Mouse (Mus musculus) hindbrain, embryonic 11.5 days (tissue): ENCODE results near the gene Wscd1. TPM values are rescaled to one million over a fixed set of nuclear protein-coding genes. Genes with fewer than 3 reads are reported as not detected.

ENCODE experiments used
- ATAC-seq: fragments of 200-750 bp; cut with Nextera tagmentation; 2 replicates; pipeline ENCODE4 v1.8.0; 2017; ENCODE audit warnings: mild to moderate bottlenecking, moderate TSS enrichment, moderate library complexity; ENCODE audit not compliant: low FRiP score
- DNase-seq: peaks from one replicate; pipeline ENCODE4 v3.0.0-alpha.2; 2015; ENCODE audit warnings: low spot score
- H3K27ac ChIP-seq: fragments of 300-500 bp; sonication (generic); 2 replicates; pipeline ENCODE4 v1.5.1; 2014; ENCODE audit warnings: mild to moderate bottlenecking, low read depth, low read length
- H3K27me3 ChIP-seq: fragments of 300-500 bp; sonication (generic); 2 replicates; pipeline ENCODE4 v1.6.1; 2014; ENCODE audit warnings: mild to moderate bottlenecking, low read length, moderate library complexity, mixed read lengths; ENCODE audit not compliant: control insufficient read depth, insufficient read depth
- H3K36me3 ChIP-seq: fragments of 300-500 bp; sonication (generic); 2 replicates; pipeline ENCODE4 v1.6.1; 2014; ENCODE audit warnings: mild to moderate bottlenecking, low read length, moderate library complexity, mixed read lengths; ENCODE audit not compliant: control insufficient read depth, insufficient read depth
- H3K4me1 ChIP-seq: fragments of 300-500 bp; sonication (generic); replicated peaks from 2 replicates; pipeline ENCODE4 v1.6.1; 2014; ENCODE audit warnings: low read length, mixed read lengths; ENCODE audit not compliant: control insufficient read depth, insufficient read depth
- H3K4me2 ChIP-seq: fragments of 300-500 bp; sonication (generic); replicated peaks from 2 replicates; pipeline ENCODE4 v1.6.1; 2014; ENCODE audit warnings: mild to moderate bottlenecking, low read depth, low read length
- H3K4me3 ChIP-seq: fragments of 300-500 bp; sonication (generic); 2 replicates; pipeline ENCODE4 v1.5.1; 2014; ENCODE audit warnings: low read depth, low read length
- H3K9ac ChIP-seq: fragments of 300-500 bp; sonication (generic); 2 replicates; pipeline ENCODE4 v1.6.1; 2014; ENCODE audit warnings: low read depth, low read length
- H3K9me3 ChIP-seq: fragments of 300-500 bp; sonication (generic); 2 replicates; pipeline ENCODE4 v1.6.1; 2016; ENCODE audit warnings: low read length; ENCODE audit not compliant: control insufficient read depth
- WGBS: fragments of 180-500 bp; shearing (Covaris S2); extraction: QIAGEN DNeasy Blood & Tissue Kit; methylation state at CpG from one replicate; pipeline ENCODE4 v1.1.7; 2014; 5-methylcytosine and 5-hydroxymethylcytosine counted together
- polyA plus RNA-seq: library from polyadenylated mRNA; unstranded; fragments of >200 nt; fragmentation: Nextera tagmentation; extraction: Ambion mirVana; gene quantifications from 2 replicates; pipeline ENCODE4 v1.2.1, GENCODE M21; 2014

The Wscd1 gene
- polyA plus RNA-seq, 1 experiment from 2014 or later: 31.8 TPM

DNA sequence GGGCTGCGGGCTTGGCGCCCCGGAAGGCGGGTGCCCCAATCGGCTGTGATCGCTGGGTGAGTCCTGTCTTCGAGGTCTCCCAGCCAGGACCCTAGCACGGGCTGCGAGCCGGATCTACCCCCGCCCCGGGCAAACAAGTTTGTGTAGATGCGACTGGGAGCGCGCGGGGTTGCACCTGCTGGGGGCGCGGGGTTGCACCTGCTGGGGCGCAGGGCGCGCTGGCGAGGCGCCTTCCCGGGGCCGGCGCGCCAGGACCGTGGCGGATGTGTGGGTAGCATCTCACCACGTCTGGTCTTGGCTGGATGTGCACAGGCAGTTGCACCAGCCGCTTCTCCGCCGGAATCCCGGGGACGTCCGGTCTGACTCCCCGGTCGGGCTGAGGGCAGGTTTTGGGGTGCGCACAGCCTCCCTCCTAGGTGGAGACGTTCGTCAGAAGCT is 1.5 kb downstream of the Wscd1 start:
- peak overlapping the region; percentile 85 for H3K4me3 ChIP-seq
- H3K27ac ChIP-seq: peak overlapping the region; percentile 65
- H3K4me1 ChIP-seq: peaks cover 11% of the 10 kb centered on the region; the same call in 1 of the 2 replicates
- peak overlapping the region; percentile 90 for H3K4me2 ChIP-seq
- H3K27me3 ChIP-seq: no peaks in the 10 kb centered on the region
- no peaks in the 10 kb centered on the region for H3K36me3 ChIP-seq
- H3K9ac ChIP-seq: peak overlapping the region; percentile 89
- under 1% methylated on average over 40 of the region's 41 CpGs for WGBS
- DNase-seq (no peak), ATAC-seq (peak; percentile 50)
- H3K9me3 ChIP-seq: no peaks in the 10 kb centered on the region

DNA sequence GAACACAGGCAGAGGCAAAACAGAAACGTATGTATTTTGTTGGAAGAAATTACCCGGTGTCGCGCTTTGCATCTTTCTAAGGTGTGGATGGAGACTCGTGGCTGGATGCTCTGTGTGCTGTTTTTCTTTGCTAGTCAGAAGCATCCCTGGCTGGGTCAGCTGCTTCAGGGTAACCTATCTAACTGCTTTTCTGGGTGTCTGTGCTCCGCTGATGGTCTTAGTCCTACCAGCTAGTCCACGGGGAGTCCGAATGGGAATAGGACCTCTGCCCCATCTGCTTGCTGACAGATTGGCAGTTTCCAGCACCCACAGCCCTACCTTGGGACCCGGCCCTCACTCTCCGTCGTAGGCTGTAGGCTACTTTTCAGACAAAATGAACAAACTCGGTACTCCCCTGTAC is 2.0 kb downstream of the Wscd1 start:
- Histone ChIP-seq H3K9ac (peak overlapping the region; percentile 89), H3K4me1 (peaks cover 14% of the 10 kb centered on the region; the same call in 1 of the 2 replicates), H3K27me3 (no peaks in the 10 kb centered on the region), H3K27ac (peak overlapping the region; percentile 65; the same call in 1 of the 2 replicates), H3K4me2 (peak overlapping the region; percentile 90), H3K4me3 (peak overlapping the region; percentile 85), H3K9me3 (no peaks in the 10 kb centered on the region), H3K36me3 (no peaks in the 10 kb centered on the region)
- ATAC-seq (no peak), DNase-seq (no peak)
- 27% methylated on average over 12 of the region's 12 CpGs for WGBS

DNA sequence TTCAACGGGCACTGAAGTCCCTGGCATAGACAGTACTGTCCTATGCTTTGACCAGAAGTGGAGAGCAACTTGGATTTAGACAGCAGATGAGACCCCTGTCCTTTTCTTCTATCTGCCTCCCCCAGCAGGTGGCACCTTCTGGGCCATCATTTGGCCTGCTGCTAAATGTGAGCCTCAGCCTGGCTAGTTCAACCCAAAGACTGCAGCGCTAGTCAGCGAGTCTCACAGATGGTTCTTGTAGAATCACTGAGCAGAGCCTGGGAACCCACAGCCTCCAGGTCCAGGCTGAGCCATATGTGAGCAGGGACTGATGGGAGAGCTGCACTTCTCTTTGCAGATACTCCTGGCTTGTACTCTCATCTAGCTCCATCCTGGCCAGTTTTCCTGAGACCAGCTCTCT is 2.9 kb downstream of the Wscd1 start:
- Histone ChIP-seq H3K27me3 (no peaks in the 10 kb centered on the region), H3K9ac (peak overlapping the region; percentile 89; the same call in 1 of the 2 replicates), H3K4me2 (peak overlapping the region; percentile 90), H3K4me3 (peak overlapping the region; percentile 85), H3K27ac (no peak overlapping the region), H3K4me1 (peaks cover 19% of the 10 kb centered on the region), H3K36me3 (no peaks in the 10 kb centered on the region), H3K9me3 (no peaks in the 10 kb centered on the region)
- DNase-seq: no peak
- 70% methylated on average over 3 of the region's 3 CpGs for WGBS
- no peak for ATAC-seq

DNA sequence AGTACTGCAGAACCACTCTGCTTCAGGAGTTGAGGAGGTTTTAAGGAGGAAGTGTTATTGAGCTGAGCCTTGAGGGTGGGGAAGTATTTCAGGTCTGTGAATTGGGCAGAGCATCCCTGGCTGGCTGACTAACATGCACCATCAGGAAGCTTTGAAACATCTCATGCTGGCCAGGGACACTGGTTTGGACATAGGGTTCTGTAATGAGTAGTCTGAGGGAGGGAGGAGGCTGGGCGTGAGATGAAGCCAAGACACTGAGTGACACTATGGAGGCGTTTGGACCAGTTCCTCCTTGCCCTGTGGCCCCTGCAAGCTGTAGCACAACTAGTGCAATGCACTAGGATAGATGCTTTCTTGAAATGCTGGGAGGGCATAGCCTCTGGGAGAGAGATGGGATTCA is 5.4 kb downstream of the Wscd1 start:
- DNase-seq: no peak
- no peak for ATAC-seq
- Histone ChIP-seq H3K4me2 (no peak overlapping the region), H3K36me3 (no peaks in the 10 kb centered on the region), H3K9me3 (no peaks in the 10 kb centered on the region), H3K9ac (no peak overlapping the region), H3K27me3 (no peaks in the 10 kb centered on the region), H3K27ac (no peak overlapping the region), H3K4me1 (peaks cover 26% of the 10 kb centered on the region), H3K4me3 (no peak overlapping the region)
- WGBS: 87% methylated on average over 2 of the region's 2 CpGs

DNA sequence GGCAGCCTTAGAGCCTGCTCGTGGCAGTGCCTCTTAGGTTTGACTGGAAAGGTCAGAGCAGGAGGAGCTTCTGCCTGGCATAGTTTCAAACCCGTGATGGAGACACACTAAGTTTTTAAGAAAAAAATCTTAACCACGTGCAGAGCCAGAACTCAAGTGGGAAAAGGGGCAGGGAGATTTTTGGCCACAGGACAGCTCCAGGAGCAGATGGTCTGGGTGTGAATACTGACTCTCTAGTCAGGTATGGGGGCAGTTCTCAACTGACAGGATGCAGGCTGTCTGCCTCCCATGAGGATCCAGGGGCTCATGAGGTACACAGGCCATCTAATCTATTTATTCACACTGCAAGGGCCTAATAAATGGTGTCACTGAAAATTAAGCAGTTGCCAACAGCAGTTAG is 6.6 kb downstream of the Wscd1 start:
- Histone ChIP-seq H3K4me3 (no peak overlapping the region), H3K9ac (no peak overlapping the region), H3K27me3 (no peaks in the 10 kb centered on the region), H3K27ac (peak overlapping the region; percentile 93), H3K9me3 (no peaks in the 10 kb centered on the region), H3K4me1 (peaks cover 26% of the 10 kb centered on the region), H3K36me3 (no peaks in the 10 kb centered on the region), H3K4me2 (no peak overlapping the region)
- DNase-seq (no peak), ATAC-seq (no peak)
- 41% methylated on average over 3 of the region's 3 CpGs for WGBS

DNA sequence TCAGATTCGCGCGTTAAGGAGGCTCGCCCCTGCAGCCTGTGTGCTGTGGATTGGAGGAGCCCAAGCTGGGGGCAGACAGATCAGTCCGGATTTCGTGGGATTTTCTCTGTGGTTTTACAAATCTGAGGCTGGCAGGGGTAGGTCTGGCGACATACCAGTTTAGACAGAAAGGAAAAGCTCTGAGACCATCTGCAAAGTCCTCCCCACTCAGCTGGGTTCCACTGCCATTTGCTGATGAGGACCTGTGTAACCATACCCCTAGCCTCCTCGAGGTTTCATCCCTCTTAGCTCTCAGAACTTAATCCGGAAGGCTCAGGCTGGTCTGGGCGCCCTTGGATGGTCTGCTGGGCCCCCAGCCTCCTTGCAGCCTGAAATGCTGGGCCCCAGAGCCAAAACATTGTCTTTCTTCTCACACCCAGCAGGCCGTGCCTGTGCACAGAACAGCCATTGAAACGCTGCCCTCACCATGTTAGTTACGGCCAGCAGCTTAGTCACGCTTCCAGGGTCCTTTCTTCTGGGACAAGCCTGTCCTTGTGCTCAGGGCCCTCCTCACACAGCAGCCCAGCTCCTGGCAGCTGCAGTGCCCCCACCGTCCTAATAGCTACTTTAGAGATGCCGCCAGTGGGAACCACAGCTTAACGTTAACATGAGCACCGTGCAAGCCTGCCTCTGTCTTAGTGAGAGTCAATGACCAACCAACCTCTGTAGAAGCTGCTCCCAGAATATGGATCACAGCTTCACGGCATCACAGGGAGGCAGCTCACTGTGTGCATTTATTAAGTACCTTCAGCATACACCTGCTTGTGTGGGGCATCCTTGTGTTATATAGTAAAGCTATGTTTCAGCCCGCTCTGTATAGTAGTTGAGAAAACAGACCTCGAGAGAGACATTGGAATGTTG is 8.7 kb downstream of the Wscd1 start:
- Histone ChIP-seq H3K27ac (peak overlapping the region; percentile 93), H3K4me2 (no peak overlapping the region; the same call in 1 of the 2 replicates), H3K4me1 (peaks cover 27% of the 10 kb centered on the region), H3K4me3 (no peak overlapping the region), H3K9me3 (no peaks in the 10 kb centered on the region), H3K27me3 (no peaks in the 10 kb centered on the region), H3K36me3 (no peaks in the 10 kb centered on the region), H3K9ac (peak overlapping the region; percentile 37)
- peak; percentile 91 for ATAC-seq
- WGBS: 19% methylated on average over 21 of the region's 21 CpGs
- DNase-seq: peak; percentile 79

DNA sequence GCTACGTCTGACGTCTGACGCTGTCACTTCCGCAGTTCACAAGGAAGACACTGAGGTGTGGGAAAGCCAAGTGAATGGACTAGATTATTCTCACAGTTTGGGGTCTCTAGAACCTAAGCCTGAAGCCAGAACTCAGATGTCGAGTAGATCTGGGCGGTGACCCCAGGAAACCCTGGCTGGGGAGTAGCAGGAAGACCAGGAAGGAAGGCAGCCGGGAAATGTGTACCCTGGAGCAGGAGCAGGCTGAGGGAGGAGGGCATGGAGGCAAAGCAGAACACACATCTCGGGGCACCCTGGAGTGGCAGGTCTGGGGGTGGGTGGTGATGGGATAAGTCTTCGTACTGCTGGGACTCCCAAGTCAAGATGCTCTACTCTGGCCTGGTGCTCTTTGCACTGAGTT is 11.3 kb downstream of the Wscd1 start:
- ATAC-seq: no peak
- H3K4me2 ChIP-seq: no peak overlapping the region
- H3K4me1 ChIP-seq: peaks cover 24% of the 10 kb centered on the region
- no peaks in the 10 kb centered on the region for H3K27me3 ChIP-seq
- no peak overlapping the region for H3K9ac ChIP-seq
- 0 out of 2 replicates have a peak overlapping the region, but pooled peaks have one; percentile 6 for H3K27ac ChIP-seq
- 84% methylated on average over 9 of the region's 9 CpGs for WGBS
- H3K4me3 ChIP-seq: no peak overlapping the region
- no peaks in the 10 kb centered on the region for H3K36me3 ChIP-seq
- DNase-seq: no peak
- no peaks in the 10 kb centered on the region for H3K9me3 ChIP-seq

DNA sequence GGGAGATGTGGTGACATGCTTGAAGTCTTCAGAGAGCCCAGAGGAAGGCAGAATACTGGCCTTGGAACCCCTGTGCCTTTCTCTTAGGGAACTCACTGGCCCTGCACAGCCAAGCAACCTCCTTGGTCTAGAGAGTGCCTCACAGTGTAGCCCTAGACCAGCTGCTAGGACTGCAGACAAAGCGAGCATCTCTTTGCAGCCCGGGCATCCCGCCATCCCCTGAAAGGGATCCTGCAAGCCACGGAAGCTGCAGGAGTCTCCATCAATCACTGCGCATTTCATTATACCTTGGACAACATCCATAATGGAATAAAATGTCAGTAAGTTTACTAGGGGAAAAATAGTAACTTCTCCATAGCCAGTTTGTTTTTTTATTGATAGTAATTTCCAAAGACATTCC is 13.4 kb downstream of the Wscd1 start:
- H3K9me3 ChIP-seq: no peaks in the 10 kb centered on the region
- DNase-seq: peak; percentile 52
- WGBS: 24% methylated on average over 5 of the region's 5 CpGs
- no peak overlapping the region for H3K4me2 ChIP-seq
- H3K4me3 ChIP-seq: no peak overlapping the region
- peaks cover 9% of the 10 kb centered on the region for H3K4me1 ChIP-seq
- H3K36me3 ChIP-seq: no peaks in the 10 kb centered on the region
- H3K27me3 ChIP-seq: no peaks in the 10 kb centered on the region
- no peak overlapping the region for H3K9ac ChIP-seq
- peak overlapping the region; percentile 48 for H3K27ac ChIP-seq
- peak; percentile 33; the same call in 1 of the 2 replicates for ATAC-seq
